Mouse (Mus musculus) ES-E14 (cell line): ENCODE measurements at regions not wholly inside any gene's neighbourhood (a gene's known extent, or its start where the extent isn't known, plus 50 kb on each side); places are given as distances from the start of the nearest gene placed in this dataset.
A peak's percentile ranks its signal among the peaks of the same experiment; 100 is the strongest.

Source experiments
- DNase-seq: peaks from one replicate; pipeline ENCODE4 v3.0.0-alpha.2; 2013; ENCODE audit warnings: low read depth, low spot score
- H3K27ac ChIP-seq: 2 replicates; pipeline ENCODE4 v1.5.1; 2012; ENCODE audit warnings: low read depth, mild to moderate bottlenecking, low read length, moderate library complexity, mixed read lengths; ENCODE audit not compliant: poor library complexity, insufficient read depth, severe bottlenecking
- H3K36me3 ChIP-seq: 2 replicates; pipeline ENCODE4 v1.6.1; 2012; ENCODE audit warnings: mild to moderate bottlenecking, low read length, moderate library complexity, mixed read lengths; ENCODE audit not compliant: control insufficient read depth, poor library complexity, insufficient read depth, severe bottlenecking
- H3K4me1 ChIP-seq, 2 experiments: fragments of 150-350 bp in 1 of 2; sonication (generic) in 1 of 2; 2 replicates each; pipeline ENCODE4 v1.6.1; 2012; ENCODE audit warnings: low read length in 2 of 2, mild to moderate bottlenecking in 1 of 2, mixed read lengths in 1 of 2; ENCODE audit not compliant: control insufficient read depth in 2 of 2, insufficient read depth in 2 of 2, poor library complexity in 1 of 2
- H3K4me3 ChIP-seq, 2 experiments: fragments of 150-350 bp in 1 of 2; sonication (generic) in 1 of 2; 2 replicates each; pipeline ENCODE4 v1.5.1; 2012; ENCODE audit warnings: low read length in 2 of 2, low read depth in 1 of 2, mild to moderate bottlenecking in 1 of 2, mixed read lengths in 1 of 2; ENCODE audit not compliant: insufficient read depth in 1 of 2, poor library complexity in 1 of 2, severe bottlenecking in 1 of 2
- H3K9ac ChIP-seq: 2 replicates; pipeline ENCODE4 v1.6.1; 2012; ENCODE audit warnings: low read depth, mild to moderate bottlenecking, low read length, mixed read lengths; ENCODE audit not compliant: poor library complexity, insufficient read depth, severe bottlenecking
- H3K9me3 ChIP-seq: fragments of 150-350 bp; sonication (generic); 2 replicates; pipeline ENCODE4 v1.6.1; 2012; ENCODE audit warnings: low read depth, mild to moderate bottlenecking, low read length; ENCODE audit not compliant: control insufficient read depth, insufficient read depth
- CHD2 ChIP-seq: IDR thresholded peaks from 2 replicates; pipeline ENCODE4 v1.6.1; 2014; ENCODE audit warnings: mild to moderate bottlenecking, low read depth, low read length, inconsistent platforms
- HCFC1 ChIP-seq: IDR thresholded peaks from 2 replicates; pipeline ENCODE4 v1.6.1; 2012; ENCODE audit warnings: low read length, inconsistent platforms, borderline replicate concordance; ENCODE audit not compliant: insufficient read depth
- MAFK ChIP-seq: IDR thresholded peaks from 2 replicates; pipeline ENCODE4 v1.6.1; 2014; ENCODE audit warnings: mild to moderate bottlenecking, low read depth, low read length, inconsistent platforms; ENCODE audit not compliant: insufficient read depth
- ZC3H11A ChIP-seq: IDR thresholded peaks from 2 replicates; pipeline ENCODE4 v1.6.1; 2012; ENCODE audit warnings: low read depth, mild to moderate bottlenecking, inconsistent platforms, low read length, borderline replicate concordance
- ZNF384 ChIP-seq: IDR thresholded peaks from 2 replicates; pipeline ENCODE4 v1.6.1; 2012; ENCODE audit warnings: low read depth, low read length, inconsistent platforms
- in situ Hi-C, 2 experiments: fragments of 600-800 bp; cut with MboI; formaldehyde crosslinking; loops; one replicate each; pipeline ENCODE4 v1.15.1; 2025; ENCODE audit warnings: low sequenced_read_pairs in 2 of 2, inconsistent platforms in 1 of 2; ENCODE audit not compliant: unreplicated experiment in 2 of 2

- no peak for DNase-seq
- in situ Hi-C loops: loop anchor here in 1 of 2 experiments (10.0 kb wide), 1 partner anchor 73 kb away; no protein-coding TSS in a partner anchor
- Histone ChIP-seq H3K36me3 (no peaks in the 10 kb centered on the region), H3K4me3 (no peak overlapping the region), H3K4me1 (peaks cover 0 to 3% of the 10 kb centered on the region in 2 experiments; a peak in 1 of 4 replicates), H3K9me3 (no peaks in the 10 kb centered on the region), H3K9ac (no peak overlapping the region), H3K27ac (peak overlapping the region; percentile 40; the same call in 1 of the 2 replicates)
- no peak for TF ChIP-seq ZC3H11A
- no peak for TF ChIP-seq MAFK
- no peak for TF ChIP-seq ZNF384
- TF ChIP-seq CHD2: no peak
Measured at GRCm38 (mm10) chrX:77432001-77432565, 78.7 kb upstream of the Tbl1x start.

DNA sequence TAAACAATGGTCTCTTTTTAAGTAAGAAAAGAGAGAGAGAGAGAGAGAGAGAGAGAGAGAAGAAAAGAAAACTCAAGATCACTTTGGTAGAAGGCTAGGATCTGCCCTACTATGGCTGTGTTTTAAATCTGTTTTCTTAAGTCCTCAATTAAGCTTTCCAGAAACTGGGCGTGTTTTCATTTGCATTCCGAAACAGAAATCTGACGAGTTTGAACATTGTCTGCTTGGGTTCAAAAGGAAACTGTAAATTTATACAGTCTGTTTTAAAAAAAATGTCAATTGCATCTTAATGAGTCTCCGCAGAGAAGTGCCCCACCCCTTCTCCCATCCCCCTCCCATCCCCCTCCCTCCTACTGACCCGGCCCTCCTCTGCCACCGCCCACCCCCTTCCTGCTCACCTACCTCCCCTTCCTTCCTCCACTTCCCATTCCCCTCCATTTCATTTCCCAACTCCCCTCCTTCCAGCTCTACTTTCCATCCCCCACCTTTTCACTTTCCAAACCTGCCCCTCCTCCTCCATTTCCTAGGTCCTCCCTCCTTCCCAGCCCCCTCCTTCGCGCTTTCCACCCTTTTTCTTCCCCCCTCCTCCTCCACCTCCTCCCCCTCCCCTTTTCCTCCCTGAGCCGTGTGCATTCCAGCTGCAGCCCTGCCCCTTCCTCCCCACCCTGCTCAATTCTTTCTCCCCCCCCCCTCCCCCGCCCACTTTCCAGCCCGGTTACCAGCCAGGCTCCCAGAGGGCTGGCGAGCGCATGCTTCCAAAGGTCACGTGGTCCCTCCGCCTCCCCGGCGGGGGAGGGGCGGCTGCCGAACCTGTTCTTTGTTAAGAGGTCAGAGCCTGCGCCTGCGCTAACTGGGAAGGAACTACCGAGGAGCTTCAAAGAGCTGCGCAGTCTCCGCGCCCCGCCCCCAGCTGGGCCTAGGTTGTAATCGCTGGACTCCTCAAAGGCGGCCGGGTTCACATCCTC is 77.7 kb upstream of the Tbl1x start:
- no peaks in the 10 kb centered on the region for H3K9me3 ChIP-seq
- no peaks in the 10 kb centered on the region for H3K36me3 ChIP-seq
- peak overlapping the region; percentile 74; the same call in 1 of the 2 replicates for H3K27ac ChIP-seq
- in situ Hi-C loops: loop anchor here in 1 of 2 experiments (10.0 kb wide), 1 partner anchor 72 kb away; no protein-coding TSS in a partner anchor
- H3K4me3 ChIP-seq: peak overlapping the region; percentile 30 to 37; a peak in 3 of 4 replicates
- H3K9ac ChIP-seq: no peak overlapping the region
- peaks cover 0 to 3% of the 10 kb centered on the region in 2 experiments; a peak in 1 of 4 replicates for H3K4me1 ChIP-seq
- peak; percentile 89 for DNase-seq
- TF ChIP-seq HCFC1 (no peak), ZNF384 (0 out of 2 replicates have a peak, but pooled peaks have one; percentile 20), MAFK (no peak), ZC3H11A (no peak), CHD2 (no peak)

- DNase-seq: no peak
- in situ Hi-C loops: loop anchor here in 1 of 2 experiments (10.0 kb wide), 1 partner anchor 71 kb away; no protein-coding TSS in a partner anchor
- Histone ChIP-seq H3K9ac (no peak overlapping the region), H3K4me3 (peak overlapping the region in 1 of 2 experiments; percentile 30; a peak in 2 of 4 replicates), H3K36me3 (no peaks in the 10 kb centered on the region), H3K27ac (no peak overlapping the region), H3K4me1 (peaks cover 0 to 3% of the 10 kb centered on the region in 2 experiments; a peak in 1 of 4 replicates), H3K9me3 (no peaks in the 10 kb centered on the region)
- no peak for TF ChIP-seq CHD2
- no peak for TF ChIP-seq HCFC1
- no peak for TF ChIP-seq ZC3H11A
- TF ChIP-seq MAFK: no peak
- no peak for TF ChIP-seq ZNF384
Measured at GRCm38 (mm10) chrX:77433811-77434192, 77.0 kb upstream of the Tbl1x start.

DNA sequence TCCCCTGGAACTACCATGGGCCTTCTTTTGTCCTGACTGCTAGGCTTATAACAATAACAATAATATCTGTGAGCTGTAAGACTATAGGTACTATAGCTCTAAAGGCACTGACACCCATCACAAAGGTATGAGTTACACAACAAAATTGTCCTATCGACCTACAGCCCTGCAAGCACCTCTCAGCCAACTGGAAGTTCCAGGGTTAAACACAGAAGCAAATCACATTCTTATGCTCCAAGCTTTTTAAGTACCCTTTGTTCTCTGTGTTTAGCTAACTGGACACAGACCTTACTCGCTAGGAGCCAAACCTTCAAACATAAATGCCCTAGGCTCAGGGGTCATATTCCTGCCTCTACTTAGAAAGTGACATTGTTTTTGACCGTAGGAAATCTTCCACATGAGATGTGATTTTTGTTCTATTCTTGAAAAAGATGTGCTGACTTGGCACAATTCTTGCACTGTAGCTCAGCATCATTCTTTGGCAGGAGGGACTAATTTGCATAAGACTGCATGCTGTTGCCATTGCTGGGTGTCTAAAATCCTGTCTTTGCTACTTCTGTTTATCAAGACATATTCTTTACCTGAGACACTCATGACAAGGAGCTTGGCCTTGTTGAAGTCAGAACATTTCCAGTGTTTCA is 66.8 kb upstream of the Tbl1x start:
- no peaks in the 10 kb centered on the region for H3K9me3 ChIP-seq
- H3K36me3 ChIP-seq: no peaks in the 10 kb centered on the region
- H3K4me3 ChIP-seq: no peak overlapping the region
- H3K9ac ChIP-seq: no peak overlapping the region
- TF ChIP-seq MAFK: peak; percentile 96
- TF ChIP-seq ZNF384: no peak
- DNase-seq: peak; percentile 17
- no peak overlapping the region for H3K27ac ChIP-seq
- in situ Hi-C loops: no loop called here
- H3K4me1 ChIP-seq: peaks cover 0 to 8% of the 10 kb centered on the region in 2 experiments; a peak in 1 of 4 replicates
